Mouse (Mus musculus) cerebellum, adult (tissue): ENCODE data around the gene Asphd2.

Experiments used
- ATAC-seq: cut with Nextera tagmentation; 2 replicates; pipeline ENCODE4 v1.9.2; 2017; ENCODE audit warnings: mild to moderate bottlenecking, moderate library complexity, mixed read lengths; ENCODE audit not compliant: insufficient number of reproducible peaks, low FRiP score, low TSS enrichment

Asphd2 gene

GRCm38 (mm10) chr5:112391676-112392323 is 2.9 kb downstream of the Asphd2 start:
- ATAC-seq, result no peak

GRCm38 (mm10) chr5:112391002-112391401 is 3.7 kb downstream of the Asphd2 start:
- ATAC-seq, result no peak

- ATAC-seq, result no peak
Observed at GRCm38 (mm10) chr5:112389352-112389751, 5.3 kb downstream of the Asphd2 start.

GRCm38 (mm10) chr5:112385973-112386372 is 8.7 kb downstream of the Asphd2 start:
- no peak for ATAC-seq

- ATAC-seq, result no peak
Observed at GRCm38 (mm10) chr5:112384805-112385472, 9.7 kb downstream of the Asphd2 start.

GRCm38 (mm10) chr5:112382641-112383330 is 11.9 kb downstream of the Asphd2 start:
- peak; percentile 28; the same call in 1 of the 2 replicates for ATAC-seq

- ATAC-seq, result no peak
Observed at GRCm38 (mm10) chr5:112382042-112382441, 12.6 kb downstream of the Asphd2 start.

GRCm38 (mm10) chr5:112381154-112381553 is 13.5 kb downstream of the Asphd2 start:
- ATAC-seq, result no peak

GRCm38 (mm10) chr5:112378716-112379115 is 15.9 kb downstream of the Asphd2 start:
- no peak for ATAC-seq

GRCm38 (mm10) chr5:112377380-112377779 is 17.3 kb downstream of the Asphd2 start:
- ATAC-seq, result no peak

- ATAC-seq, result no peak
Observed at GRCm38 (mm10) chr5:112376111-112376510, 18.6 kb downstream of the Asphd2 start.

- no peak for ATAC-seq
Observed at GRCm38 (mm10) chr5:112371933-112372332, 22.7 kb downstream of the Asphd2 start.

GRCm38 (mm10) chr5:112370236-112370813 is 24.3 kb downstream of the Asphd2 start:
- ATAC-seq, result no peak

GRCm38 (mm10) chr5:112369326-112369725 is 25.3 kb downstream of the Asphd2 start:
- ATAC-seq, result no peak

- peak; percentile 81 for ATAC-seq
Observed at GRCm38 (mm10) chr5:112368666-112369065, 26.0 kb downstream of the Asphd2 start.

GRCm38 (mm10) chr5:112367929-112368328 is 26.7 kb downstream of the Asphd2 start:
- no peak for ATAC-seq

GRCm38 (mm10) chr5:112367338-112367737 is 27.3 kb downstream of the Asphd2 start:
- ATAC-seq, result no peak

GRCm38 (mm10) chr5:112366879-112367278 is 27.8 kb downstream of the Asphd2 start:
- no peak for ATAC-seq

GRCm38 (mm10) chr5:112364184-112364797 is 30.4 kb downstream of the Asphd2 start:
- ATAC-seq, result no peak

- ATAC-seq, result no peak
Observed at GRCm38 (mm10) chr5:112360077-112360476, 34.6 kb downstream of the Asphd2 start.

GRCm38 (mm10) chr5:112359520-112359919 is 35.1 kb downstream of the Asphd2 start:
- no peak for ATAC-seq
